Mouse (Mus musculus) embryonic fibroblast, embryonic 13.5 days (primary cell): ENCODE results near the gene Platr17.
A peak's percentile ranks its signal among the peaks of the same experiment; 100 is the strongest.
"Not testable (repeated sequence)": the region's sequence is repeated elsewhere in the genome, so short reads cannot be mapped to it uniquely, and the experiment has no call there.

Source experiments
- CTCF ChIP-seq: IDR thresholded peaks from 2 replicates; pipeline ENCODE4 v1.5.1; 2011; ENCODE audit warnings: mild to moderate bottlenecking, control low read depth, low read length, moderate library complexity, borderline replicate concordance; ENCODE audit not compliant: insufficient read depth
- POLR2A ChIP-seq: IDR thresholded peaks from 2 replicates; pipeline ENCODE4 v1.6.1; 2011; ENCODE audit warnings: low read depth, mild to moderate bottlenecking, control low read depth, low read length, moderate library complexity

DNA sequence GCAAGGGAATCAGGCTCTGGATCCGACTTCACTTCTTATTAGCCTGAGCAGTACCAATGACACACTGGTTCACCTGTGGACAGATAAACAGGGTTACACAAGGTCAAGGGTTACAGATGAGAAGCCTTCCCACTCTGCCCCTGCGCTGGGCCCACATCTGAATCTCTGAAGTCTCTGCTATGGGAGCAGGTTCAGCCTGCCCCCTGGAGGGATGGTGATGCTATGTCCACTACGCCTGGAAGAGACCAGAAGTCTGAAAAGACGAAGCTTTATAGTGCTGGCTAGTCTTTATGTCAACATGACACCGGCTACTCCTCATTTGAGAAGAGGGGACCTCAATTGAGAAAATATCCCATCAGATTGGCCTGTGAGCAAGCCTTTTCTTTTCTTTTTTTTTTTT is 29.1 kb upstream of the Platr17 start:
- TF ChIP-seq CTCF: 0 out of 2 replicates have a peak, but pooled peaks have one; percentile 28
- not testable (repeated sequence) for TF ChIP-seq POLR2A
